Mouse (Mus musculus) left cerebral cortex, postnatal 10 days (tissue): Measurements from ENCODE around the gene Ltv1. TPM values are rescaled to one million over a fixed set of nuclear protein-coding genes. Genes with fewer than 3 reads are reported as not detected.
A peak's percentile ranks its signal among the peaks of the same experiment; 100 is the strongest.
"Not testable (repeated sequence)": the region's sequence is repeated elsewhere in the genome, so short reads cannot be mapped to it uniquely, and the experiment has no call there.

Source experiments
- DNase-seq, 2 experiments: peaks; one replicate each; pipeline ENCODE4 v3.0.0; 2021 to 2022; ENCODE audit warnings: low spot score in 2 of 2, mixed read lengths in 1 of 2; ENCODE audit errors: extremely low spot score in 1 of 2
- intact Hi-C: fragments of 180-260 bp; cut with DNase I; formaldehyde crosslinking; loops from one replicate; pipeline ENCODE4 v1.15.1; 2025
- total RNA-seq, 2 experiments: library from RNA; stranded (reverse); gene quantifications; 2 replicates each; pipeline ENCODE4 v1.2.3; 2021

Gene Ltv1
- total RNA-seq, 2 experiments from 2014 or later, result 20.5 to 23.2 TPM

- intact Hi-C loops, result no loop called here
Observed at GRCm38 (mm10) chr10:13200862-13201261, 7.9 kb upstream of the Ltv1 start.

DNA sequence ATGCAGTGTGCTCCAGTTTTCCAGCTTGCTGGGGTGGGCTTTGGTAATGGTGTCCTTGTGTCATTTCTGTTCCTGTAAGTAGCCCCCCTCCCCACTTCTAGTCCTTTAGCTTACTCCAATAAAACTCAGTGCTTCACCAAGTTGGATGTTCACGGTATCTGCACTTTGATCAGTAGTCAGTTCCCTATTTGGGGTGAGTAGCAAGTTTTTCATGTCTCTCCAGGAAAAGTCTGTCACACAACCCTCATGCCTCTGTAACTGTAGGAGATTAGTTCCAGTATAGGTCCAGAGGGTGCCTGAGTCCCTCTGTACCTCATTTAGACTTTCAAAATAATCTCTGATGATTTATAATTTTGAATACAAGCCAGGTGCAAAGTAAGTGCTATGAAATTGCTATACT, 6.3 kb upstream of the Ltv1 start:
- intact Hi-C loops, result no loop called here
- DNase-seq, result no peak

More at GRCm38 (mm10) chr10:13200862-13201261, 7.9 kb upstream of the Ltv1 start:
- DNase-seq, result no peak

- no peak for DNase-seq
- intact Hi-C loops, result no loop called here
Observed at GRCm38 (mm10) chr10:13196872-13197507, 4.0 kb upstream of the Ltv1 start.

DNA sequence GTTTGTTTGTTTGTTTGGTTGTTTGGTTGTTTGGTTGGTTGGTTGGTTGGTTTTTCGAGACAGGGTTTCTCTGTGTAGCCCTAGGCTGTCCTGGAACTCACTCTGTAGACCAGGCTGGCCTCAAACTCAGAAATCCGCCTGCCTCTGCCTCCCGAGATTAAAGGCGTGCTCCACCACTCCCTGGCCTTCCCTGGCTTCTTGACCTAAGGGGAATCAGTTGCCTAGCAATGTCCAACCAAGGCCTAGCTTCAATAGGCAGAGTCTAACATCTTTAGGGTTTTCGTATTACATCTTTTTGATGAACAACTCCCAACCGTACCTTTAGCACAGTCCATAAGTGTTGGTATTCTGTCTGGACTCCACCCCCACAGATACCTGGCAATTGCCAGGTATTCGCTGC, 528 bp upstream of the Ltv1 start:
- intact Hi-C loops, result not testable (repeated sequence)

DNA sequence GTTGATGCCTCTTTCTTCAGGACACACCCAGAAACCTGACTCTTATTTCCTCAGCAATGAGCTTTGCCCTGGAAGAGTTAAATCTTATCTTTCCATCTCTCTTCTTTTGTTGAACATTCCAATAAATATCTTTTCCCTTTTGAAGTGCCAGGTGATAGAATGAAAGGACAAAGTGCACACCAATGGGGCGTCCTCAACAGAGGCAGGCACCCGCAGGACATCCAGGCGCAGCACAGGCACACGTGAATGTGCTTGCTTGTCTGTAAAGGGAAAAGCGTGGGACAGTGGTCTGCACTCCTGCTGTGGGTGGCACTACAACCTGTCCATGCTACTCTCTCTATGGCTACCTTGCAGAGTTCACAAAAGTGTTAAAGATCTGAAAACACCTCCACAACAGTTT, 3.1 kb downstream of the Ltv1 start:
- DNase-seq, result no peak
- intact Hi-C loops, result loop anchor here (10.0 kb wide), 1 partner anchor 335 kb away; no protein-coding TSS in a partner anchor

More for the DNA sequence above, 528 bp upstream of the Ltv1 start:
- not testable (repeated sequence) for DNase-seq

DNA sequence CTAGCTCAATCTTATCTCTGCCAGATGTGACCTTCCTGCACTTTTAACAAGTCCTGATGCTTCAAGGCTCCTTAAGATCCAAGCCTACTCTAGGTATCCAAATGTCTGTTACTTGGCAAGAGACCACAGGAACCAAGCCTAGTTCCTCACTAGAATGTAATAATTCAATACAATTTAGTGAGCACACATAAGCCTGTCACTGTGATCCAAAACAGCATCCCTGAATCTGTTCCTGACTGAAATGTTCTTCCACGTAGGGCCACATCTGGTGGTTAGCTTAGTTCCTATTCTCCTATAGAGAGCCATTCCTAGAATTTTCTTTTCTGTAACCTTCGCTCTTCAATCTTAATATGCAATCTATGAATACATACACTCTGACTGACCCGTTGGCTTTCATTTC, 6.2 kb downstream of the Ltv1 start:
- intact Hi-C loops, result loop anchor here (10.0 kb wide), 1 partner anchor 338 kb away; no protein-coding TSS in a partner anchor
- no peak for DNase-seq

GRCm38 (mm10) chr10:13184170-13184766, 8.7 kb downstream of the Ltv1 start:
- DNase-seq, result no peak
- intact Hi-C loops, result loop anchor here (10.0 kb wide), 1 partner anchor 341 kb away; no protein-coding TSS in a partner anchor

- DNase-seq, result no peak
- intact Hi-C loops, result loop anchor here (10.0 kb wide), 1 partner anchor 345 kb away; no protein-coding TSS in a partner anchor
Observed at GRCm38 (mm10) chr10:13180211-13180610, 12.8 kb downstream of the Ltv1 start.

DNA sequence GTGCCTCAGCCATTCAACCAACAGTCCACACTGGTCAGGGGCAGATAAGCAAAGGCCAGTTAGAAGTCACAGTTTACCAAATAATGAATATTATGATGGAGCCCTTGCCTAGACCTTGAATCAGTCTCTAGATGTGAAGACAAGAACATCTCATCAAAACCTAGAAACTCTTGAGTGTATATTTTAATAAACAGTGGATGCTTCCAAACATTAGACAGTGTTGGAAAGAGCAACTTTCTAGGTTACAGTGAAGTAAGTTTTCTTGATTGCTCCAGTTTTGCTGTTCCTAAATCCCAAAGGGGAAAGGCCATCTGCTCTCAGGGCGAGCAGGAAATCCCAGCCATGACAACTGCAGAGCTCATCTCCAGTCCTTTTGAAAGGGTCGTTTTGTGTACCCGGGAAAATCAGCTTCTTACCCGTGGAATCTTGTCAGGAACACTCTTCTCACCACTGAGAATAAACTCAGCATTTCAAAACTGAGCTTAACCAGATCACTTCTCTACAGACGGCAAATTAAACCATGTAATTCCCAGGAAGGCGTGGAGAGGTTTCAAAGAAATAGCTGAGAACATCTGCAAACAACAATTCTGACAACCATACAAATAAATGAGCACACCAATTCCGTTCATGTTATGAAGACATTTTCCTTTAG, 14.9 kb downstream of the Ltv1 start, which contains the start of gene Zc2hc1b:
Zc2hc1b (minus strand) TSS at position 51 of the 652 bp plus-strand sequence.
- DNase-seq, result no peak
- intact Hi-C loops, result no loop called here

GRCm38 (mm10) chr10:13175866-13176265, 17.1 kb downstream of the Ltv1 start:
- DNase-seq, result no peak
- intact Hi-C loops, result no loop called here

DNA sequence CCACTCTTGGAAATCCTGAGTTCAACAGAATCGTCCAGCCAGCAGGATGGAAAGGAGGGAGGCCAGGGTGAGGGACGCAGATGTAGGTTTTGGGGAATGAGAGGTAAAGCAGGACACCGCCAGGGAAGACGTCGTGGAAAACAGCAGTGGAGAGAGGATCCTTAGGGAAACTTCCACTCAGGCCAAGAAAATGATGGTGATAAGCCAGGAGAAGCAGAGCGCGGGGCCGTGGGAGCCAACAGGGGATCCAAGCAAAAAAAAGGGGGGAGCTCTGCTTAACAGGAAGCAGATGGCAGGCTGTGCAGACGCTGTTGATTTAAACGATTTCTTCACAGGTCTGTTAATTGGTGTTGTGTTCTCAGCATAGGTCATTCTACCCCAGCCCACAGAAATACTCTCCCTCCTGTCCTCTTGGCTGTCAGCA, 20.2 kb downstream of the Ltv1 start:
- no peak for DNase-seq
- intact Hi-C loops, result no loop called here

GRCm38 (mm10) chr10:13171461-13171860, 21.5 kb downstream of the Ltv1 start:
- intact Hi-C loops, result no loop called here
- DNase-seq, result no peak

- intact Hi-C loops, result no loop called here
- no peak for DNase-seq
Observed at GRCm38 (mm10) chr10:13170739-13171448, 22.1 kb downstream of the Ltv1 start.

DNA sequence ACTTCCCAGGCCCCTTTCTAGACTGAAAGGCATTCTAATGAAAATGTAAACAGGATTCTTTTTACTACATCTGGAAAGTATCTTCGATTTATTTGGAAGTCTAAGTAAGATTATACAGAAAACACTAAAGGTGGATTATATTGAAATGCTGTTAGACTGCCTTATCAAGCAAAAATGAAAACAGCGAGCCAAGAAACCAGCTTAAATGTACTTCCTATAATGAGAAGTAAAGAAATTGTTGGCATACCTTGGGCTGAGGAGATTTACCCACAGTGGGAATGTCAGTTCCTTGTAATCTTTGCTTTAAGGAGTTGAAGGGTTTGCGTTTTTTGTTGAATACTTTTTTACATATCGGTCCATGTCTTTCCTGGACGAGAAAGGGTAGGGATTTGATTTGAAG, 24.5 kb downstream of the Ltv1 start:
- intact Hi-C loops, result no loop called here
- DNase-seq, result no peak

DNA sequence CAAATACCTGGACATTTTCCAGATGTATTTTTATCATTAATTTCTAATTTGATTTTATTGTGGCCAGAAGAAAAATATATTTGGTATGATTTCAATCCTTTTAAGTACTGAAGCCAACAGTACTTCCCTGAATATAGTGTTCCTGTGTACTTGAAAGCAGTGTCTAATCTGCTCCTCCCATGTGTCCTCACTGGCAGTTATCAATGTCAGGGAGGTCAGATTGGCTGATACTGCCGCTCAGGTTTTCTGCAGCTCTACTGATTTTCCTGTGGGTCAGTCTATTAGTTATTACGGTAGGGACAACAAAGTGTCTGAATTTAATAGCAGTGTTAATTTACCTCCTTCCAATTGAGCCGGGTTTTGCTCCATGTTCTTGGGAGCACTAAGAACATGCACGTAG, 30.9 kb downstream of the Ltv1 start:
- intact Hi-C loops, result no loop called here
- DNase-seq, result no peak

DNA sequence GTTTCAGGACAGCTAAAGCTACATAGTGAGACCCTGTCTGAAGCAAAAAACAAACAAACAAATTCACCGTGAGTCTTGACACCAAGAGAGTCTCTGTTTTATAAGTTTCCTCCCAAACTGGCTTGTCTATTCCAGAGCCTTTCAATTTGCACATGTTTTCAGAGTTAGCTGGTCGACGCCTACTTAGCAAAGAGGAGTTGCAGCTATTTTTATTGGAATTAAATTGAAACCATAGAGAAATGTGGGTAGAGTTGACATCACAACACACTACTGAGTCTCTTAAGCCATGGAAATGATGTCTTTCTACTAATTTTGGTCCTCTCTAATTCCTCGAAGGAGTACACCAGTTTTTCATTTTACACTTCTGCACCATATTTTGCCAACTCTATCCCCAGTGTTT, 32.1 kb downstream of the Ltv1 start:
- intact Hi-C loops, result no loop called here
- no peak for DNase-seq

DNA sequence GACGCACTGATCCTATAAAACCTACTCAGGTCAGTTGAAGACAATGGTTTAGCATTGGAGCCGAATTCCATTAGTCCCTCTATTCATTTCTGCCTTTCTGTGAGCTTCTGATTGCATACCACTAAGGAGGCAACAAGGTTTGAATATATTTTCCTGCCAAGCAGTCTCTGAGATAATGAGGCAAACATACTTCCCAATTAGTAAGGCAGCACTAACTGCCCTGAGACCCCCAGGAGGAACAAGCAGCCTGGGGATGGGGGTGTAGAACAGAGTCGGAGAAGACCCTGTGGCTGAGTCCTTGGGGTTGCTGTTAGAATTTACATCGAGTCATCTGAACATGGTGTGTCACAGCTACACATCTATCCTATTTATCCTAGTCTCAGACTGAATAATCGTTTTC, 37.6 kb downstream of the Ltv1 start:
- no peak for DNase-seq

DNA sequence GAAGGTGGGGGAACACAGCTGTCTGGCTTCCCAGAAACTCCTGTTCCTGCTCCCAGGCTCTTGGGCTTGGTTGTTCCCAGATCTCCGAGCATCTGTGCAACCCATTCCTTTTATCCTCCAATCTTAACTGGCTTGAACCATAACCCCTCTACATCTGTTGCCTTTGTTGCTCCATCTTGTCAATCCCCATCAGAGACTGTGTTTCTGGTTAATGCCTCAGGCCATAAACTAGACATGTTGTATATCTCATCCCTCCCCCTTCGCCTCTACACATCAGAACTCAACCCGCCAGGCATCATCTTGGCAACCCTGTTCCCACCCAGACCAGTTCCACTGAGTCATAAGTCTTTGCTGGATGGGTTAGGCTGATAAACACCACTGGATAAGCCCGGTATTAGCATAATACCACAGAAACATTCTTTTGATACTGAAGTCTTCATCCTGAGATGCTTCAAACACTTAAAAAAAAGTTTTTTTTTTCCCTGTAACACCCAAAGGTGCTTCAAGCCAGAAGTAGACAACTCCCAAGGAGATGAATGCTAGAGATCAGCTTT, 40.1 kb downstream of the Ltv1 start:
- intact Hi-C loops, result no loop called here
- DNase-seq, result no peak

More for the DNA sequence above, 37.6 kb downstream of the Ltv1 start:
- intact Hi-C loops, result no loop called here

- intact Hi-C loops, result no loop called here
- peak in 1 of 2 experiments; percentile 14 for DNase-seq
Observed at GRCm38 (mm10) chr10:13151353-13151752, 41.6 kb downstream of the Ltv1 start.
